Mouse (Mus musculus): ENCODE data around the gene Rdh9. TPM values are rescaled to one million over a fixed set of nuclear protein-coding genes. Genes with fewer than 3 reads are reported as not detected.

Rdh9 gene
- total RNA-seq, 1 experiment, result 0.27 TPM

GRCm38 (mm10) chr10:127745886-127746285 is 30.3 kb upstream of the Rdh9 start:
- no peak for DNase-seq (ENCODE audit: low read depth, low spot score)
- Histone ChIP-seq H3K4me3 (ENCODE audit: insufficient read depth in 1 of 2, low read depth in 1 of 2, low read length in 2 of 2, poor library complexity in 1 of 2, severe bottlenecking in 1 of 2) (0 out of 4 replicates have a peak overlapping the region, but pooled peaks of 1 of the 2 experiments have one; percentile 23), H3K27ac (ENCODE audit: insufficient read depth, low read depth, low read length, poor library complexity, severe bottlenecking) (no peak overlapping the region; the same call in 1 of the 2 replicates), H3K9ac (ENCODE audit: insufficient read depth, low read depth, low read length, poor library complexity, severe bottlenecking) (no peak overlapping the region), H3K36me3 (ENCODE audit: control insufficient read depth, insufficient read depth, low read length, poor library complexity, severe bottlenecking) (peaks cover 31% of the 10 kb centered on the region), H3K9me3 (ENCODE audit: control insufficient read depth, insufficient read depth, low read depth, low read length) (no peaks in the 10 kb centered on the region), H3K4me1 (ENCODE audit: control insufficient read depth in 2 of 2, insufficient read depth in 2 of 2, low read length in 2 of 2, poor library complexity in 1 of 2) (peaks cover 4 to 37% of the 10 kb centered on the region in 2 experiments; a peak in 3 of 4 replicates)
- in situ Hi-C loops (cut with MboI; ENCODE audit: low sequenced_read_pairs in 2 of 2, unreplicated experiment in 2 of 2), result loop anchor here in 1 of 2 experiments (10.0 kb wide), 1 partner anchor 199 kb away; no protein-coding TSS in a partner anchor
- no peak for TF ChIP-seq ZNF384 (IDR thresholded peaks at IDR 0.05; ENCODE audit: low read depth, low read length)
- TF ChIP-seq HCFC1 (IDR thresholded peaks at IDR 0.05; ENCODE audit: borderline replicate concordance, insufficient read depth, low read length), result no peak
- no peak for TF ChIP-seq MAFK (IDR thresholded peaks at IDR 0.05; ENCODE audit: insufficient read depth, low read depth, low read length)
- no peak for TF ChIP-seq ZC3H11A (IDR thresholded peaks at IDR 0.05; ENCODE audit: borderline replicate concordance, low read depth, low read length)
- TF ChIP-seq CHD2 (IDR thresholded peaks at IDR 0.05; ENCODE audit: low read depth, low read length), result no peak

- Histone ChIP-seq H3K27ac (ENCODE audit: insufficient read depth, low read depth, low read length, poor library complexity, severe bottlenecking) (no peak overlapping the region), H3K9ac (ENCODE audit: insufficient read depth, low read depth, low read length, poor library complexity, severe bottlenecking) (no peak overlapping the region), H3K36me3 (ENCODE audit: control insufficient read depth, insufficient read depth, low read length, poor library complexity, severe bottlenecking) (peaks cover 26% of the 10 kb centered on the region; the same call in 1 of the 2 replicates), H3K9me3 (ENCODE audit: control insufficient read depth, insufficient read depth, low read depth, low read length) (no peaks in the 10 kb centered on the region), H3K4me1 (ENCODE audit: control insufficient read depth in 2 of 2, insufficient read depth in 2 of 2, low read length in 2 of 2, poor library complexity in 1 of 2) (peaks cover 4 to 35% of the 10 kb centered on the region in 2 experiments; a peak in 3 of 4 replicates), H3K4me3 (ENCODE audit: insufficient read depth in 1 of 2, low read depth in 1 of 2, low read length in 2 of 2, poor library complexity in 1 of 2, severe bottlenecking in 1 of 2) (no peak overlapping the region)
- no peak for DNase-seq (ENCODE audit: low read depth, low spot score)
- in situ Hi-C loops (cut with MboI; ENCODE audit: low sequenced_read_pairs in 2 of 2, unreplicated experiment in 2 of 2), result loop anchor here in 1 of 2 experiments (10.0 kb wide), 1 partner anchor 198 kb away; no protein-coding TSS in a partner anchor
- TF ChIP-seq ZC3H11A (IDR thresholded peaks at IDR 0.05; ENCODE audit: borderline replicate concordance, low read depth, low read length), result no peak
- TF ChIP-seq ZNF384 (IDR thresholded peaks at IDR 0.05; ENCODE audit: low read depth, low read length), result no peak
- TF ChIP-seq HCFC1 (IDR thresholded peaks at IDR 0.05; ENCODE audit: borderline replicate concordance, insufficient read depth, low read length), result no peak
- TF ChIP-seq CHD2 (IDR thresholded peaks at IDR 0.05; ENCODE audit: low read depth, low read length), result no peak
- no peak for TF ChIP-seq MAFK (IDR thresholded peaks at IDR 0.05; ENCODE audit: insufficient read depth, low read depth, low read length)
Measured at GRCm38 (mm10) chr10:127747254-127747653, 28.9 kb upstream of the Rdh9 start.

- Histone ChIP-seq H3K9ac (ENCODE audit: insufficient read depth, low read depth, low read length, poor library complexity, severe bottlenecking) (no peak overlapping the region), H3K36me3 (ENCODE audit: control insufficient read depth, insufficient read depth, low read length, poor library complexity, severe bottlenecking) (peaks cover 9% of the 10 kb centered on the region; the same call in 1 of the 2 replicates), H3K9me3 (ENCODE audit: control insufficient read depth, insufficient read depth, low read depth, low read length) (no peaks in the 10 kb centered on the region), H3K4me3 (ENCODE audit: insufficient read depth in 1 of 2, low read depth in 1 of 2, low read length in 2 of 2, poor library complexity in 1 of 2, severe bottlenecking in 1 of 2) (no peak overlapping the region), H3K4me1 (ENCODE audit: control insufficient read depth in 2 of 2, insufficient read depth in 2 of 2, low read length in 2 of 2, poor library complexity in 1 of 2) (peaks cover 4 to 35% of the 10 kb centered on the region in 2 experiments; a peak in 3 of 4 replicates), H3K27ac (ENCODE audit: insufficient read depth, low read depth, low read length, poor library complexity, severe bottlenecking) (no peak overlapping the region)
- no peak for DNase-seq (ENCODE audit: low read depth, low spot score)
- in situ Hi-C loops (cut with MboI; ENCODE audit: low sequenced_read_pairs in 2 of 2, unreplicated experiment in 2 of 2), result loop anchor here in 1 of 2 experiments (10.0 kb wide), 1 partner anchor 196 kb away; no protein-coding TSS in a partner anchor
- TF ChIP-seq ZNF384 (IDR thresholded peaks at IDR 0.05; ENCODE audit: low read depth, low read length) (no peak), ZC3H11A (IDR thresholded peaks at IDR 0.05; ENCODE audit: borderline replicate concordance, low read depth, low read length) (no peak), HCFC1 (IDR thresholded peaks at IDR 0.05; ENCODE audit: borderline replicate concordance, insufficient read depth, low read length) (no peak), MAFK (IDR thresholded peaks at IDR 0.05; ENCODE audit: insufficient read depth, low read depth, low read length) (no peak), CHD2 (IDR thresholded peaks at IDR 0.05; ENCODE audit: low read depth, low read length) (no peak)
Measured at GRCm38 (mm10) chr10:127748847-127749612, 27.2 kb upstream of the Rdh9 start.

- Histone ChIP-seq H3K9me3 (ENCODE audit: control insufficient read depth, insufficient read depth, low read depth, low read length) (no peaks in the 10 kb centered on the region), H3K9ac (ENCODE audit: insufficient read depth, low read depth, low read length, poor library complexity, severe bottlenecking) (peak overlapping the region; percentile 27; the same call in 1 of the 2 replicates), H3K27ac (ENCODE audit: insufficient read depth, low read depth, low read length, poor library complexity, severe bottlenecking) (no peak overlapping the region), H3K4me1 (ENCODE audit: control insufficient read depth in 2 of 2, insufficient read depth in 2 of 2, low read length in 2 of 2, poor library complexity in 1 of 2) (peaks cover 4 to 32% of the 10 kb centered on the region in 2 experiments; a peak in 3 of 4 replicates), H3K4me3 (ENCODE audit: insufficient read depth in 1 of 2, low read depth in 1 of 2, low read length in 2 of 2, poor library complexity in 1 of 2, severe bottlenecking in 1 of 2) (peak overlapping the region; percentile 2 to 58; a peak in 3 of 4 replicates), H3K36me3 (ENCODE audit: control insufficient read depth, insufficient read depth, low read length, poor library complexity, severe bottlenecking) (peaks cover 3% of the 10 kb centered on the region; the same call in 1 of the 2 replicates)
- DNase-seq (ENCODE audit: low read depth, low spot score), result no peak
- in situ Hi-C loops (cut with MboI; ENCODE audit: low sequenced_read_pairs in 2 of 2, unreplicated experiment in 2 of 2), result no loop called here
- no peak for TF ChIP-seq CHD2 (IDR thresholded peaks at IDR 0.05; ENCODE audit: low read depth, low read length)
- TF ChIP-seq ZC3H11A (IDR thresholded peaks at IDR 0.05; ENCODE audit: borderline replicate concordance, low read depth, low read length), result no peak
- TF ChIP-seq ZNF384 (IDR thresholded peaks at IDR 0.05; ENCODE audit: low read depth, low read length), result no peak
Measured at GRCm38 (mm10) chr10:127750136-127750777, 25.9 kb upstream of the Rdh9 start.

Data from ES-E14 (cell line).